Comparison of ENCODE assay signal across 8 mouse cellular contexts in the genomic region with DNA sequence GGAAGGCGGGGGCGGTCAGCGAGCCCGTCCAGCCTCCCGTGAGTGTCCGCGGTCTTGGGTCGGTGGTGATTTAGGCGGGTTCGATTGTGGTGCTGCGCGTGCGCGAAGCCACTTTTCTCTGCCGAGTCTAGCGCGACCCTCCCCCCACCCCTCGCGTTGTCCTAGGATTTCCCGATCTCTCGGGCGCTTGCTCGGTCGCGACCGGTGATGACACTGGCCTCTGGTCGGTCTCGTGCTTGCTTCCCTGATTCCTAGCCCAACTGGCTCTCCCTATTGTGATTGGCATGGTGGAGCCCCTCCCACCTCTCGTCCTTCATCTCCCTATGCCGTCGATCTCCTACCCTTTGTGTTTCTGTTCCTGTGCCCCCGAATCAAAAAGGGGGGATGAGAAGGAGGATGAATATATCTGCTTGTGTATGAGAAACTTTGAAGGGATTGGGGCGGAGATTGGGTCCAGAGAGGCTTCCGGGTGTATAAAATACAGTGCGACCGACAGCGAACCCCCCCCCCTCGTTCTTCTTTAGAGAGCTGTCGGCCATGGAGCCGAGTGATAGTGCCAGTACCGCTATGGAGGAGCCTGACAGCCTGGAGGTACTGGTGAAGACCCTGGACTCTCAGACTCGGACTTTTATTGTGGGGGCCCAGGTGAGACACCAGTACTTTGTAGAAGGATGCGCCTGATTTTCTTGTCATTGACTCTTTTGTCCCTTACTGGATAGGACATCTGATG. TPM values are rescaled to one million over a fixed set of nuclear protein-coding genes. Genes with fewer than 3 reads are reported as not detected.
DNase-seq lines count a peak whose midpoint lies in the region; ATAC-seq and TF ChIP-seq lines count a peak whose summit lies in the region.

No protein-coding gene starts in this region.

- ATAC-seq in heart, embryonic 15.5 days (replicated peaks; ENCODE audit: insufficient number of reproducible peaks, insufficient read depth, low FRiP score, low read depth) = peak; percentile 60
- ATAC-seq in Patski = peak; percentile 55
- ATAC-seq in forebrain, embryonic 16.5 days = peak; percentile 61
- ATAC-seq in lung, postnatal 0 days = peak; percentile 40

- H3K9ac ChIP-seq in heart, embryonic 15.5 days = peak overlapping the region; percentile 82
- peak overlapping the region; percentile 82 for H3K9ac ChIP-seq in forebrain, embryonic 16.5 days (replicated peaks; ENCODE audit: low read depth, low read length)
- peak overlapping the region; percentile 69 for H3K9ac ChIP-seq in lung, postnatal 0 days (replicated peaks; ENCODE audit: low read depth)

- no peak for DNase-seq in heart, postnatal 10 days
- DNase-seq in Patski (ENCODE audit: low read depth, low spot score) = no peak
- peak; percentile 83 for DNase-seq in lung, postnatal 0 days (ENCODE audit: low spot score)
- DNase-seq in gastrocnemius, postnatal 14 days = no peak
- DNase-seq in layer of hippocampus, adult 9-11 months = no peak
- no peak for DNase-seq in adrenal gland, postnatal 25 days

- H3K9me3 ChIP-seq in heart, embryonic 15.5 days (replicated peaks) = no peaks in the 10 kb centered on the region
- H3K9me3 ChIP-seq in forebrain, embryonic 16.5 days (ENCODE audit: control insufficient read depth, low read length) = no peaks in the 10 kb centered on the region
- H3K9me3 ChIP-seq in lung, postnatal 0 days (ENCODE audit: low read length) = no peaks in the 10 kb centered on the region

- TF ChIP-seq EP300 in lung, postnatal 0 days (IDR thresholded peaks at IDR 0.05) = no peak

- peak overlapping the region; percentile 88 for H3K4me3 ChIP-seq in heart, embryonic 15.5 days
- H3K4me3 ChIP-seq in forebrain, embryonic 16.5 days (replicated peaks; ENCODE audit: low read length) = peak overlapping the region; percentile 92
- peak overlapping the region; percentile 76 for H3K4me3 ChIP-seq in lung, postnatal 0 days (ENCODE audit: low read depth, low read length)

- under 1% methylated on average over 42 of the region's 43 CpGs for WGBS in heart, embryonic 15.5 days
- WGBS in forebrain, embryonic 16.5 days = under 1% methylated on average over 43 of the region's 43 CpGs
- WGBS in lung, postnatal 0 days = 1% methylated on average over 33 of the region's 43 CpGs

- peak overlapping the region; percentile 73 for H3K4me2 ChIP-seq in heart, embryonic 15.5 days
- peak overlapping the region; percentile 82 for H3K4me2 ChIP-seq in forebrain, embryonic 16.5 days (ENCODE audit: low read length)
- peak overlapping the region; percentile 83 for H3K4me2 ChIP-seq in lung, postnatal 0 days (replicated peaks; ENCODE audit: low read depth, low read length)

- CTCF ChIA-PET in Patski (lab: Charles Lee) = no interaction called here

- in situ Hi-C loops in Patski (cut with MboI; ENCODE audit: low pct_unique_long_range_greater_than_20kb) = loop anchor here (25.0 kb wide), 1 partner anchor 498 kb away; a partner anchor contains a TSS

- intact Hi-C loops in heart, postnatal 10 days (cut with DNase I) = loop anchor here (2.0 kb wide), 1 partner anchor 27 kb away; no protein-coding TSS in a partner anchor
- intact Hi-C loops in gastrocnemius, postnatal 14 days (cut with DNase I; ENCODE audit: low total_unique reads) = no loop called here

- peaks cover 26% of the 10 kb centered on the region for H3K36me3 ChIP-seq in heart, embryonic 15.5 days
- H3K36me3 ChIP-seq in forebrain, embryonic 16.5 days (ENCODE audit: control insufficient read depth, insufficient read depth) = peaks cover 17% of the 10 kb centered on the region
- peaks cover 21% of the 10 kb centered on the region; the same call in 1 of the 2 replicates for H3K36me3 ChIP-seq in lung, postnatal 0 days (ENCODE audit: insufficient read depth, low read length)

- POLR2A ChIA-PET in Patski (lab: Charles Lee) = interaction anchor here (0.6 to 3.5 kb wide), 4 partner anchors 9 to 27 kb away, joined by 3 to 17 read pairs (median 4); a partner anchor contains a TSS

- TF ChIP-seq CTCF in Patski (IDR thresholded peaks at IDR 0.05) = no peak
- no peak for TF ChIP-seq CTCF in lung, postnatal 0 days (IDR thresholded peaks at IDR 0.05)

- H3K27me3 ChIP-seq in heart, embryonic 15.5 days = no peaks in the 10 kb centered on the region
- H3K27me3 ChIP-seq in Patski = no peaks in the 10 kb centered on the region
- H3K27me3 ChIP-seq in forebrain, embryonic 16.5 days (replicated peaks; ENCODE audit: control insufficient read depth, insufficient read depth, low read length) = no peaks in the 10 kb centered on the region
- H3K27me3 ChIP-seq in lung, postnatal 0 days (replicated peaks; ENCODE audit: insufficient read depth, low read length) = no peaks in the 10 kb centered on the region

- peaks cover 14% of the 10 kb centered on the region for H3K4me1 ChIP-seq in heart, embryonic 15.5 days (replicated peaks)
- peaks cover 27% of the 10 kb centered on the region for H3K4me1 ChIP-seq in forebrain, embryonic 16.5 days (replicated peaks; ENCODE audit: control insufficient read depth, insufficient read depth, low read length)
- no peaks in the 10 kb centered on the region; the same call in 1 of the 2 replicates for H3K4me1 ChIP-seq in lung, postnatal 0 days (ENCODE audit: insufficient read depth, low read depth, low read length)

- peak overlapping the region; percentile 99 for H3K27ac ChIP-seq in heart, embryonic 15.5 days
- H3K27ac ChIP-seq in forebrain, embryonic 16.5 days (ENCODE audit: low read length) = peak overlapping the region; percentile 97
- peak overlapping the region; percentile 93 for H3K27ac ChIP-seq in lung, postnatal 0 days (ENCODE audit: low read length)

RNA-seq across cellular contexts. Expression of a gene that starts 0.8 kb away (rescaled TPM):
- polyA plus RNA-seq in heart, embryonic 15.5 days (2015; fragmentation: Nextera tagmentation; extraction: Ambion mirVana) = 40.8 and 44.0 TPM in 2 replicates
- 100 to 1,000 TPM; 285 to 291 TPM for total RNA-seq in heart, postnatal 10 days (2021)
- 283 TPM for polyA plus RNA-seq in Patski (2021)
- polyA plus RNA-seq in forebrain, embryonic 16.5 days (2015; fragmentation: Nextera tagmentation; extraction: Ambion mirVana) = 85.4 and 86.7 TPM in 2 replicates
- 34.8 and 35.8 TPM in 2 replicates for polyA plus RNA-seq in lung, postnatal 0 days (2015; fragmentation: Nextera tagmentation; extraction: Ambion mirVana)
- 100 to 1,000 TPM; 193 to 200 TPM for total RNA-seq in gastrocnemius, postnatal 14 days (2021)
- 403 and 461 TPM in 2 replicates for total RNA-seq in adrenal gland, postnatal 25 days (2021)

RNA-seq across cellular contexts. Expression of a gene that starts 3.9 kb away (rescaled TPM):
- polyA plus RNA-seq in heart, embryonic 15.5 days (2015; fragmentation: Nextera tagmentation; extraction: Ambion mirVana) = 0.57 and 4.7 TPM in 2 replicates
- not detected for total RNA-seq in heart, postnatal 10 days (2021)
- polyA plus RNA-seq in Patski (2021) = 0.15 TPM
- 0.56 TPM in 1 of 2 replicates, not detected in the other for polyA plus RNA-seq in forebrain, embryonic 16.5 days (2015; fragmentation: Nextera tagmentation; extraction: Ambion mirVana)
- 0.19 and 0.27 TPM in 2 replicates for polyA plus RNA-seq in lung, postnatal 0 days (2015; fragmentation: Nextera tagmentation; extraction: Ambion mirVana)
- not detected for total RNA-seq in gastrocnemius, postnatal 14 days (2021)
- total RNA-seq in adrenal gland, postnatal 25 days (2021) = 2.9 TPM in 1 of 2 replicates, not detected in the other

RNA-seq across cellular contexts. Expression of a gene that starts 9.6 kb away (rescaled TPM):
- 10.1 and 11.2 TPM in 2 replicates for polyA plus RNA-seq in heart, embryonic 15.5 days (2015; fragmentation: Nextera tagmentation; extraction: Ambion mirVana)
- total RNA-seq in heart, postnatal 10 days (2021) = 10 to 100 TPM; 28.5 to 32.4 TPM
- polyA plus RNA-seq in Patski (2021) = 29.3 TPM
- polyA plus RNA-seq in forebrain, embryonic 16.5 days (2015; fragmentation: Nextera tagmentation; extraction: Ambion mirVana) = 6.1 and 8.6 TPM in 2 replicates
- polyA plus RNA-seq in lung, postnatal 0 days (2015; fragmentation: Nextera tagmentation; extraction: Ambion mirVana) = 14.4 and 16.3 TPM in 2 replicates
- 10 to 100 TPM; 14.4 to 16.1 TPM for total RNA-seq in gastrocnemius, postnatal 14 days (2021)
- 23.0 and 29.7 TPM in 2 replicates for total RNA-seq in adrenal gland, postnatal 25 days (2021)

RNA-seq across cellular contexts. Expression of a gene that starts 13.9 kb away (rescaled TPM):
- 200 and 211 TPM in 2 replicates for polyA plus RNA-seq in heart, embryonic 15.5 days (2015; fragmentation: Nextera tagmentation; extraction: Ambion mirVana)
- 100 to 1,000 TPM; 183 to 187 TPM for total RNA-seq in heart, postnatal 10 days (2021)
- polyA plus RNA-seq in Patski (2021) = 254 TPM
- polyA plus RNA-seq in forebrain, embryonic 16.5 days (2015; fragmentation: Nextera tagmentation; extraction: Ambion mirVana) = 308 and 320 TPM in 2 replicates
- polyA plus RNA-seq in lung, postnatal 0 days (2015; fragmentation: Nextera tagmentation; extraction: Ambion mirVana) = 203 and 207 TPM in 2 replicates
- total RNA-seq in gastrocnemius, postnatal 14 days (2021) = 100 to 1,000 TPM; 156 to 166 TPM
- 201 and 272 TPM in 2 replicates for total RNA-seq in adrenal gland, postnatal 25 days (2021)

RNA-seq across cellular contexts. Expression of a gene that starts 14.5 kb away (rescaled TPM):
- polyA plus RNA-seq in heart, embryonic 15.5 days (2015; fragmentation: Nextera tagmentation; extraction: Ambion mirVana) = 10.0 and 13.8 TPM in 2 replicates
- 1 to 10 TPM; 6.6 to 8.3 TPM for total RNA-seq in heart, postnatal 10 days (2021)
- 28.4 TPM for polyA plus RNA-seq in Patski (2021)
- 29.6 and 29.8 TPM in 2 replicates for polyA plus RNA-seq in forebrain, embryonic 16.5 days (2015; fragmentation: Nextera tagmentation; extraction: Ambion mirVana)
- polyA plus RNA-seq in lung, postnatal 0 days (2015; fragmentation: Nextera tagmentation; extraction: Ambion mirVana) = 16.0 and 18.5 TPM in 2 replicates
- total RNA-seq in gastrocnemius, postnatal 14 days (2021) = 1 to 10 TPM; 7.0 to 7.9 TPM
- total RNA-seq in adrenal gland, postnatal 25 days (2021) = 19.0 and 19.4 TPM in 2 replicates
